Mouse (Mus musculus) forelimb bud, embryonic 11.5 days (tissue): ENCODE data around the gene Rasgrf1.

ENCODE experiments used
- DNase-seq: peaks from one replicate; pipeline ENCODE4 v3.0.0-alpha.2; 2012; ENCODE audit warnings: low read depth, low spot score

Rasgrf1 gene

GRCm38 (mm10) chr9:89968836-89969450 lies 59.2 kb downstream of the Rasgrf1 start:
- DNase-seq = no peak

- DNase-seq = no peak
These were observed 60.6 kb downstream of the Rasgrf1 start for GRCm38 (mm10) chr9:89970271-89970670.

GRCm38 (mm10) chr9:89970886-89971486 lies 61.3 kb downstream of the Rasgrf1 start:
- no peak for DNase-seq

GRCm38 (mm10) chr9:89972321-89972720 lies 62.6 kb downstream of the Rasgrf1 start:
- no peak for DNase-seq

GRCm38 (mm10) chr9:89973856-89974255 lies 64.1 kb downstream of the Rasgrf1 start:
- DNase-seq = peak; percentile 32

- no peak for DNase-seq
These were observed 64.8 kb downstream of the Rasgrf1 start for GRCm38 (mm10) chr9:89974463-89974931.

- DNase-seq = no peak
These were observed 66.7 kb downstream of the Rasgrf1 start for GRCm38 (mm10) chr9:89976366-89976940.

GRCm38 (mm10) chr9:89979248-89979647 lies 69.5 kb downstream of the Rasgrf1 start:
- no peak for DNase-seq

GRCm38 (mm10) chr9:89982256-89982655 lies 72.5 kb downstream of the Rasgrf1 start:
- DNase-seq = no peak

- DNase-seq = no peak
These were observed 78.3 kb downstream of the Rasgrf1 start for GRCm38 (mm10) chr9:89988053-89988452.

- DNase-seq = no peak
These were observed 79.3 kb downstream of the Rasgrf1 start for GRCm38 (mm10) chr9:89988811-89989528.

- no peak for DNase-seq
These were observed 96.7 kb downstream of the Rasgrf1 start for GRCm38 (mm10) chr9:90006432-90006831.

GRCm38 (mm10) chr9:90007094-90007493 lies 97.4 kb downstream of the Rasgrf1 start:
- DNase-seq = no peak

- no peak for DNase-seq
These were observed 98.4 kb downstream of the Rasgrf1 start for GRCm38 (mm10) chr9:90008138-90008537.

- DNase-seq = no peak
These were observed 102.1 kb downstream of the Rasgrf1 start for GRCm38 (mm10) chr9:90011849-90012248.

GRCm38 (mm10) chr9:90014649-90015048 lies 104.9 kb downstream of the Rasgrf1 start:
- no peak for DNase-seq

GRCm38 (mm10) chr9:90016204-90016603 lies 106.5 kb downstream of the Rasgrf1 start:
- no peak for DNase-seq

GRCm38 (mm10) chr9:90020866-90021265 lies 111.2 kb downstream of the Rasgrf1 start:
- DNase-seq = no peak

- no peak for DNase-seq
These were observed 111.7 kb downstream of the Rasgrf1 start for GRCm38 (mm10) chr9:90021442-90021841.

- DNase-seq = no peak
These were observed 118.0 kb downstream of the Rasgrf1 start for GRCm38 (mm10) chr9:90027709-90028108.

- DNase-seq = no peak
These were observed 124.2 kb downstream of the Rasgrf1 start for GRCm38 (mm10) chr9:90033922-90034321.

- DNase-seq = no peak
These were observed 125.5 kb downstream of the Rasgrf1 start for GRCm38 (mm10) chr9:90035168-90035567.
